Mouse (Mus musculus) gastrocnemius, postnatal 14 days (tissue): ENCODE measurements around the gene Cdc25b. TPM values are rescaled to one million over a fixed set of nuclear protein-coding genes. Genes with fewer than 3 reads are reported as not detected.

Source experiments
- DNase-seq: peaks from one replicate; pipeline ENCODE4 v3.0.0; 2021; ENCODE audit warnings: mixed read lengths
- intact Hi-C: fragments of 180-260 bp; cut with DNase I; formaldehyde crosslinking; loops from one replicate; pipeline ENCODE4 v1.15.1; 2025; ENCODE audit warnings: low total_unique reads
- long read RNA-seq, 2 experiments: library from polyadenylated mRNA; stranded (forward); transcript quantifications; one replicate each; pipeline ENCODE4 v2.0.0; 2021
- total RNA-seq, 2 experiments: library from RNA; stranded (reverse); gene quantifications; 2 replicates each; pipeline ENCODE4 v1.2.3; 2021

The Cdc25b gene
- 1 to 10 TPM; 4.7 to 5.4 TPM for total RNA-seq
- long read RNA-seq, experiment 1, partial matches to known transcripts = 0 of 4 reads
- long read RNA-seq, experiment 1, other reads (novel, unspliced or antisense) = 1 of 4 reads
- long read RNA-seq, experiment 2, partial matches to known transcripts = 1 of 5 reads
- long read RNA-seq, experiment 2, other reads (novel, unspliced or antisense) = 1 of 5 reads

DNA sequence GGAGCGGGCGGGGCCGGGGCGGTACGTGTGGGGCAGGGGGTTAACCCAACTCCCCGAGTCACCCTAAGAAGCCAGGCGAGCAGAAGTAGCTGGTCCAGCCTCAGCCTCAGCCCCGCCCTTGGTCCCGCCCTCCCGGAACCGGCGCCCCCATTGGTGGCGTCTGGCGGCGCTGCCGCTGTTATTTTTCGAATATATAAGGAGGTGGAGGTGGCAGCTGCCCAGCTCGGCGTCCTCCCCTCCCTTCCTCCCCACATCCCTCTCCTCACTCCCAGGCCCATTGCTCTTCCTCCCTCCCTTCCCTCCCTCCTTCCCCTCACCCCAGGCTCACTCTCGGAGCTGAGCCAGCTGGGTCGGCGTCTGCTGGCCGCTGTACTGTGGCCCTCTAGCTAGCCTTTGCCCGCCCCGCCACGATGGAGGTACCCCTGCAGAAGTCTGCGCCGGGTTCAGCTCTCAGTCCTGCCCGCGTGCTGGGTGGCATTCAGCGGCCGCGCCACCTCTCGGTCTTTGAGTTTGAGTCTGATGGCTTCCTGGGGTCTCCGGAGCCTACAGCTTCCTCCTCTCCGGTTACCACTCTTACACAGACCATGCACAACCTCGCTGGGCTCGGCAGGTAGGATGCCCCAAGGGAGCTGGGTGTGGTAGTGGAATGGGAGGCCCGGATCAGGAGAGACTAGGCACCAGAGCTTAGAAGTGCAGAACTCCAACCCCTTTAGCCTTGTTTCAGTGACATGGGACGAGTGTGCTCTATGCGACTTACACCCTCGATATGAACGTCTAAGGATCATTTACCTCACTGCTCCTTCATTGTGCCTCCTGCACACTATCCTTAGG is at the start of gene Cdc25b, which contains the start of gene Spef1:
Gene Cdc25b, plus strand, starts transcription at position 179 of the 831 bp plus-strand sequence.
Gene Spef1, minus strand, starts transcription at position 512 of the 831 bp plus-strand sequence.
- intact Hi-C loops = no loop called here
- DNase-seq = peak; percentile 88

DNA sequence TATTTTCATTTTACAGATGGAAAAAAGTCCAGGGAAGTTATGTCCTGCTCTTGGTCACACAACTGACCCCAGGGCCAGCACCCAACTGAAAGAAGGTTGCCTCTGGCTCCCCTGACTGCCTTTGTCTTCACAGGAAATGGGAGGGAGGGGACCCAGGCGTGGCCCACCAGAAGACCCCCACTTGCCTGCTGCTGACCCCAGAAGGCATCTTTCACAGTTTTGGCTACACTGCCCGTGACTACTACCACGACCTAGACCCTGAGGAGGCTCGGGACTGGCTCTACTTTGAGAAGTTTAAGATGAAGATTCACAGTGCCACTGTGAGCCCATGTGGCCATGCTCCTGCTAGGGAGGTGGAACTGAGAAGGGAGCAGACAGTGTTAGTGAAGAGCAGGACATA is 48.5 kb upstream of the Cdc25b start:
- intact Hi-C loops = no loop called here
- DNase-seq = no peak

DNA sequence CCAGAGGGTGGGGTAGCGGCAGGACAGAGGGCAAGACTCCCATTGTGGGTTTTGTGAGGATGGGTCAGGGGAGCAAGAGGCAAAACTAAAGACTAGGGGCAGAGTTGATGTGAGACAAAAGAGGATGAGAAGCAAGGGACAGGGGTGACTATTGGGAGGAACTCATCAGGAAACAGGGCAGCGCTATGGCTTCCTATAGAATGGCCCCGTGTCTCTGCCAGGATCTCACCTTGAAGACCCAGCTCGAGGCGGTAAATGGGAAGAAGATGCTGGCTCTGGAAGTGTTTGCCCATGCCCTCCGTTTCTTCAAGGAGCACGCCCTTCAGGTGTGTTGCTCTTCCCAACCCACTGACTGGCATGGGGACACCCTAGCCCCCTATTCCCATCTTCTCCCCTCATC is 48.0 kb upstream of the Cdc25b start:
- intact Hi-C loops = no loop called here
- DNase-seq = no peak

DNA sequence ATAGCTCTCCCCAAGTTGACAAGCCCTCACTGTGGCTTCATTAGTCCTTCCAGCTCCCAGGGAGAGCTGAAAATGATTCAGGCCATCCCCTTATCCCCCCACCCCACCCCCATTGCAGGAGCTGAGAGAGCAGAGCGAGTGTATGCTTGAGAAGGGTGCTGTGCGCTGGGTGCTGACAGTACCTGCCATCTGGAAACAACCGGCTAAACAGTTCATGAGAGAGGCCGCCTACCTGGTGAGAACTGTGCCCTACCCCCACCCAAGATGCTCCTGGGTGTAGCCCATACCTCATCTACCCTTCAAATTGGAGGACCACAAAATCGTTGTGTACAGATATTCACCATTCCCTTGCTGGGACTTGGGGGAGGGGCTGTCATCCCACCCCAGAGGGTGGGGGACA is 47.5 kb upstream of the Cdc25b start:
- intact Hi-C loops = no loop called here

DNA sequence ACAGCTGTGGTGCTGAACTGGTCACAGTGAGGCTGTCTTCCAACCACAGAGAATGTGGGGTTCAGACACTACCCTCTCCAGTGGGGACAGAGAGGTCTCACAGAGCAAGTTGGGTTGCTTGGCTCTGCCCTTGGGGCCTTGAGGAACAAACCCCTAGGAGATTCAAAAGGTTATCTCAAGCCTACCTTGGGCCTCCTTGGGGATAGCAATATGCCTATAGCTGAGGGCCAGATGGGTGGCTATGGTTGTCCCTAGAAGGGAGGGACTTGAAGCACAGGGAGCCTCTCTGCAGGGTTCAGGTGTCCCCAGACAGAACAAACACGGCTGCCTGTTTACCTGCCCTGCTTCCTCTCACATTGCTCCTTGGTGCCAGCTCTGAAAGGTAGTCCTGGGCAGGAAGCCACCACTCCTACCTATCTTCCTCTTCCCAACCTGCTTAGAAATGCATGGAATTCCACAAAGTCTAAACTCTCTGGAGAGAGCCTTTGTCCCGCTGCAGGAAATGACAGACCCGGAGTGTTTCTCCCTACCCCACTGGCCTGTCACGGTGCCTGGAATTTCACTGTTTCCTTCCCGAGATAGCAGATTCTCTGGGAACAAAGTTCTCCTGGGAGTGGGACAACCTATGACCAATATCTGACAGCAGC is 46.7 kb upstream of the Cdc25b start:
- no peak for DNase-seq
- intact Hi-C loops = loop anchor here (5.0 kb wide), 1 partner anchor 43 kb away; no protein-coding TSS in a partner anchor

More for the DNA sequence above, 47.5 kb upstream of the Cdc25b start:
- DNase-seq = no peak

DNA sequence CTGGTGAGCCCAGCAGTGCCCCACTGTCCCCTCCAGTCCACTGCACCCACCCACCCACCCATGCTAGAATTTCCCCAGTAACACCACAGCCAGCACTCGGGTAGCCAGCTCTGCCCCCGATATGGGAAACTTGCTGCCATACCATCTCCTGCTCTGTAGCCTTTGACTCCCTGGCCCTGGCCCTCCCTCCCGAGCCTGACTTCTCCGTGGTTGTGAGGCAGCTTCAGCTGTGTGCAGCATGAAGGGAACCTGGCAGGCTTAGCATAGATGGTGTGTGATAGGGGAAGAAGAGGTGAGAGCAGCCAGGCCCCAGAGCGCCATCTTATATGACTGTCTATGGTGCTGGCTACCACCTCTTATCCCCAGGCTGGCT is 46.2 kb upstream of the Cdc25b start:
- no peak for DNase-seq
- intact Hi-C loops = loop anchor here (5.0 kb wide), 1 partner anchor 43 kb away; no protein-coding TSS in a partner anchor

DNA sequence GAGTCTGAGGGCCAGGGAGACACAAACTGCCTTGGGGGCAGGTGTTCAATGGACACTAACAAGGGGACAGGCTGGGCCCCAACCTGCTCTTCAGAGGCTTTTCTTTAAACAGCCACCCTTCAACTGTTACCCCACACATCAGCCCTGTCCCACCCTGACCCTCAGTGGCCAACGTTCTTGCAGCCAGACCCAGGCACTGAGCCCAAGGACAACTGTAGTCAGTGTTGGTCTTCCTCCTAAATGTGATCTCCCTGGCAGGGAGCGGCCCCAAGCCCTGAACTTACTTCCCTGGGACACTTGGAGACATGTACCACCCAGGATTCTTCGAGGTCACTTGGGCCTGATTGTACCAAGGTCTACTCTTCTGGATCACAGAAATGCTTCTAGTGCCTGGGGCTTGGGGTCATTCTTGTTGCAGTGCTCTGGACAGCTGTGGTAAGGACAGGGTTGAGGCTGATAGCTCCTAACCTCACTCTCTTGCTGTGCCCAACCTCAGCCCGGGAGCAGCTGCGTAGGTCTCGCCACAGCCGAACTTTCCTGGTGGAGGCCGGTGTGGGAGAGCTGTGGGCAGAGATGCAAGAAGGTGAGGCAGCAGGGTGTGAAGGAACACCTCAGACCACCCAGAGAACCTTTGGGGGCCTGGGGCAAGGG is 45.3 kb upstream of the Cdc25b start:
- intact Hi-C loops = loop anchor here (5.0 kb wide), 1 partner anchor 44 kb away; no protein-coding TSS in a partner anchor
- DNase-seq = no peak

DNA sequence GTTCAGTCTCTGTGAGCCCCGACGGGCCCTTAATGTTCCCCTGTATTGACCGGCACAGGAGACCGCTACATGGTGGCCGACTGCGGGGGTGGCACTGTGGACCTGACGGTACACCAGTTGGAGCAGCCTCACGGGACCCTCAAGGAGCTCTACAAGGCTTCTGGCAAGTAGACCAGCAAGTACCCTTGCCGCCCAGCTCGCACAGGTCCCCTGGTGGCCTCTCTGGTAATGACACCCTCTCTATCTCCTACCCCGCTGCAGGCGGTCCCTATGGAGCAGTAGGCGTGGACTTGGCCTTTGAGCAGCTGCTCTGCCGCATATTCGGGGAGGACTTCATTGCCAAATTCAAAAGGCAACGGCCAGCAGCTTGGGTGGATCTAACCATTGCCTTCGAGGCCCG is 44.2 kb upstream of the Cdc25b start:
- intact Hi-C loops = loop anchor here (5.0 kb wide), 1 partner anchor 45 kb away; no protein-coding TSS in a partner anchor

DNA sequence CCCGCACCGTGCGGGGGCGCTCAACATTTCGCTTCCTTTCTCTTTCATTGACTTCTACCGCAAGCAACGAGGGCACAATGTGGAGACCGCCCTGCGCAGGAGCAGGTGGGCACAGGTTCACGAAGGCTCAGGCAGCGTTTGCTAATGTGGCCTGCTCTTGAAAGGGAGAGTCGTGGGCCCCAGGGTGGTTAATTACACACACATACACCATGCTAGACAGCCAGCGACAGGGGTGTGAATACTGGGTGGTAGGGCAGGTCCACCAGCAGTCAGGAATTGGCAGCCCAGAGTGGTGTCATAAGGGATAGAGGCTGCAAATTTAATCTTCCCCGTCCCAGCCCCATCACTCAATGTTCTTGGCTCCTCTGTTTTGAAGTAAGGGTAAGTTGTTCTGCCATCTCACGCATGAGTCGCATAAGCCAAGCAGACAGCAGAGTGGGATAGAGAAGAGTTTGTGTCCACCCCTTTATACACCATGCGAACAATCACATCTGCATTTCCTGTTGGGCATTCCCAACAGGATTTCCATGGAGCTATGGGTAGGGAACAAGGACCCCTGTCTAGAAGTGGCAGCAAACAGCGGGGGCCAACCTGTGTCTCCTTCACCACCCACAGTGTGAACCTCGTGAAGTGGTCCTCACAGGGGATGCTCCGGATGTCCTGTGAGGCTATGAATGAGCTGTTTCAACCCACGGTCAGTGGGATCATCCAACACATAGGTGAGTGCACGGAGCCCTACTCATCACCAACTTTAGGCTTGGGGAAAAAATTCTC is 43.6 kb upstream of the Cdc25b start:
- intact Hi-C loops = loop anchor here (5.0 kb wide), 1 partner anchor 46 kb away; no protein-coding TSS in a partner anchor
- no peak for DNase-seq

More for the DNA sequence above, 44.2 kb upstream of the Cdc25b start:
- DNase-seq = peak; percentile 88

DNA sequence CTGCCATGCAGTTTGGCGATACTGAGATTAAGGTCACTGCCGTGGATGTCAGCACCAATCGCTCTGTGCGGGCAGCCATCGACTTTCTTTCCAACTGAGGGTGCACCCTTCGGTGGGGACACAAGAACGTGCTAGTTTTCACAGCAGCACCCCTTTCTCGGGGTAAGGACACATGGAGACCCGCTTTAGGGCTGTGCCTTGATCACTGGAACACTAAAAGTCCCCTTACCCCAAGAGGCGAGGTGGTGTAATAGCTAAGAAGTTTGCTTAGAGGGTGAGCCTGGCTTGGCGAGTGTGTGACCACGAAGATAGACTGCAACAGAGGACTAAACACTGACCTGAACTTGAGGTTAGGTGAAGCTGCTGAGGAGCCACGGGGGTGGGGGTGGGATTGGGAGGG is 41.6 kb upstream of the Cdc25b start:
- DNase-seq = no peak
- intact Hi-C loops = no loop called here

DNA sequence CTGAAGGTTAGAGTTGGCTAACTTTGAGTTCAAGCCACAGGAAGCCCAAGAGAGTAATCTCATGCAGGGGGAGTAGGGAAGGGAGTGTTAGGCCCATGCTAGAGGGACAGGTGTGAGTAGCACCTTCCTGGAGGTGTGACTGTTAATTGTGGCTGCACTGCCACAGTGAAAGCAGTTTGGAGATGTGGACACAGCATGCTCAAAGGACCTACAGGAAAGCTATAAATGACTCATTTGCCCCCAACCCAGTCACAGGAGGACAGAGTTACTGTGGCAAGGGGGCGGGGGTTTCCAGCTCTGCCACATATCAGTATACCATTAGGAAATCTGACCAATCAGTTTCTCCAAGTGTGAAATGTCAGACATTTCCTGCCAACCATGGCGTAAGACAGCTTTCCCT is 41.2 kb upstream of the Cdc25b start:
- DNase-seq = no peak
- intact Hi-C loops = no loop called here

DNA sequence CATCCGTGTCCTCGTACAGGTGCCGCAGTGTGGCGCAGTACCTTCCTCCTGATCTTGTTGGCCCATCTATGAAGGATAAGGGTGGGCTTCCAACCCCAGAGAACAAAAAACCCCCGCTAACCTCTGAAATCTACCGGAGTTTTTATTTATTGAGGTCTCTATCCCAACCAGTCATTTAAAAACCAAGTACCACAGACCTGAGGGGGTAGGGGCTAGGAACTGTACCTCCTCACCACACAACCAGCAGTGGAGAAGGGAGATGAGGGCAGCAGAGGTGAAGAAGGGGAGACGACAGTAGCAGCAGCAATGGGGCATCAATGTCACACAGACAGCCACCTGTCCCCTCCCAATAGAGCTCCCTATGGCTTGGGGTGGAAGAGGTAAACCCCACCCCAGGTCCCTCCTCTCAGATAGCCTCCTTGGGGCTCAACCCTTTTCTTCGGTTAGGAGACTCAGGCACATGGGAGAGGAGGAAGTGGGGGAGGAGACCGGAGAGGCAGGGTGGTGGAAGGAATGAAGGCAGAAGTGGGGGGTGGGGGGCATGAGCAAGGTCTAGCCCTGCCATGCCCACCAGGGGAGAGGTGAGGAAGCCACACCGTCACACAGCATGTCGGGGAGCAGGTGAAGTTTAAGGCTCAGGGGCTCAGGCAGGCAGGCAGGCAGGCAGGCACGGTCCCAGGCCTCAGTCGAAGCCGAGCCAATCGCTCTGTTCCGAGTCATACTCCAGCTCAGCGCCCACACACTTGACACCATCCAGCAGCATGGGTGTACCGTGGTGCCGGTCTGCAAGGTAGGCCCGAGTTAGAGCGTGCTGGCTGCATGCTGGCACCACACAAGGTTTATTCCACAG is 40.3 kb upstream of the Cdc25b start:
- no peak for DNase-seq
- intact Hi-C loops = no loop called here

DNA sequence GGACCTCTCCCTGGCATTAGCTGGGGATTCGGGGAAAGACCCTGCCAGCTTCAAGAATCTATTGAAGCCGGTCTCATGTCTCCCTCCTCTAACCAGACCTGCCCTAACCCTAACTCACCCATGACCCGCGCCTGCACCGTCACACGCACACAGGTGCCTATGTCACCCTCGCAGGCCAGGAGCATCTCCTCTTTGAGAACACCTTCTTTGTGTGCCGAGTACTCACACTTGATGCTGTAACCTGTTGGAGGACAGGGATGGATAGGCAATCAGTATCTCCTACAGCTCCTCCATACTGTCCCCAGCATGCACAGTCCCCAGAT is 39.7 kb upstream of the Cdc25b start:
- intact Hi-C loops = no loop called here
- DNase-seq = no peak

DNA sequence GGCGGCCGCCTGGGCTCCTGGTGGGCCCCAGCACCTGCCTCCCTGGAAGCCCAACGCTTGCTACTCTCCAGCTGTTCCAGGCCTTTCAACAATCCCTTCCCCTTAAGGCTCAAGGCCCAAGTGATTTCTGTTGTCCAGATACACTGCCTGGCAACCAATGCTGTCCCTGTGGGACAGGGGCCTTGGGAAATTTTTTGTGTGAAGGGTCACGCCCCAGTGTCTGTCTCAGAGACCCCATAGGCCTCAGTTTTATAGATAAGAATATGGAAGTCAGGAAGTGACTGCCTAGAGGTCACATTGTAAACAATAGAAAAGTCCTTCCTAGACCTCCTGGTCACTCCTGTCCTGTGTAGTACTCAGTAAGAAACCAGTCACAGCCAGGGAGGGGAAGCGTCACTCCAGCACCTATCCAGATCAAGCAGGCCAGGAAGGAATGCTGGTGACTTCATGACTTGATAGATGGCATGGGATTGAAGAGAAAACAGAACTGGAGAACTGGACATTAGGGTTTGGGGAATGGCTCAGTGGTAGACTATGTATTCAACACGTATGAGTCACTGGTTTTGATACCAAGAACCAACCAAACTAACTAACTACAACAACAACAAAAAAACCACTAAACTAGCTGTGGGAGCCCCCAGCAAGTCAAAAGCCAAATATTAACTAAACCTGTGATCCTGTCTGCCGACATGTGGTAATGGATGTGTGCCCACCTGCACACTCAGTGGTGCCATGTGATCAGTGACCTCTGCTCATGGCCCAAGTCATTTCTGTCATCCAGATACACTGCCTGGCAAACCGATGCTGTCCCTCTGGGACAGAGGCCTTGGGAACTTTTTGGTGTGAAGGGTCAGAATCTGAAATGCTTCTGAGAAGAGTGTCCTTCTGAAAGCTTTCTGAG is 38.1 kb upstream of the Cdc25b start:
- intact Hi-C loops = no loop called here
- no peak for DNase-seq

DNA sequence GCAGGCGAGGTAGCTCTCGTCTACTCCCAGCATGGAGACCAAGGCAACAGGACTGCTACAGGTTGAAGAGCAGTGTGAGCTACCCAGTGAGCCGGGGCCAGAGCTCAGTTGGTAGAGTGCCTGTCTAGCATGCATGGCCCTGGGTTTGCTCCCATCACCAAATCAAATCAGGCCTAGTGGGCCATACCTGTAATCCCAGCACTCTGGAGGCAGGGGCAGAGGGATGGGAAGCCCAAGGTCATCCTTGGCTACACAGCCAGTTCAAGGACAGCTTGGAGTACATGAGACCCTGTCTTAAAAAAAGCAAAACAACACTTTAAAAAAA is 37.5 kb upstream of the Cdc25b start:
- intact Hi-C loops = no loop called here
- DNase-seq = no peak

DNA sequence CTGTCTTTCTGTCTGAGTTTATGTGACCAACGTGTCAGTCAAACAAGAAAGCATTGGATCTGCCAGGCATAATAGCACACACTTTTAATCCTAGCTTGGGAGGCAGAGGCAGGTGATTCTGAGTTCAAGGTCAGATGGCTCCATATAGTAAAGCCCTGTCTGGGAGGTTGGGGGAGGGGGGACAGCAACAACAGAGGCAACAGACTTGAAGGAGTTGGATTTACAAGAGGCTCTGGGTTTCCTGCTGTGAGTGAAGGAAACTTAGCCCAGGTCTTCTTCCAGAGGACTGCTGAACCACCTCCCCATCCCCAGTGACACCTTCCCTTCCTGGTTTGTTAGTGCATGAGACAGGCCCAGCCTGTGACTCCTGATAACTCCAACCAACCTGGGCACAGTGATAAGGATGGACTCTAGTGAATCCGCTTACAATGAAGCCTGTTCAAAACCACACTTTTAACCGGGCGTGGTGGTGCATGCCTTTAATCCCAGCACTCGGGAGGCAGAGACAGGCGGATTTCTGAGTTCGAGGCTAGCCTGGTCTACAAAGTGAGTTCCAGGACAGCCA is 34.5 kb upstream of the Cdc25b start:
- intact Hi-C loops = no loop called here
- no peak for DNase-seq

DNA sequence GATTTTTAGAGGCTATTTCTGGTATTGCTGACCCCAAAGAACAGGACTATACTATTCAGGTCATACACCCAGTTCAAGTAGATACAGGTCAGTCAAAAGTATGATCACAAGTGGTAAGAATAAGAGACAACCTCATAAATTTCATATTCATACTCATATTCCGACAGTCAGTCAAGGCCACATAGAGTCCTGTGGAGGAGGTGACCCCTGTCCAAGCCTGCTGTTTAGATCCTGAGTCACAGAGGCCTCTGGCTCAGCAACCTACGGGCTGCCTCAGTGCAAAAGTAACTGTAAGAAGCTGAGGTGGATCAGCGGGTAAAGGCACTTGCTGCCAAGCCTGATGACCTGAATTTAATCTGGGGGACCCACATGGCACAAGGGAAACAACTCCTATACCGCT is 32.7 kb upstream of the Cdc25b start:
- no peak for DNase-seq
- intact Hi-C loops = no loop called here
